Mouse (Mus musculus) stomach, embryonic 15.5 days (tissue): Measurements from ENCODE around the gene Bmpr1a. TPM values are rescaled to one million over a fixed set of nuclear protein-coding genes. Genes with fewer than 3 reads are reported as not detected.
"Not testable (repeated sequence)": the region's sequence is repeated elsewhere in the genome, so short reads cannot be mapped to it uniquely, and the experiment has no call there.

Experiments used
- ATAC-seq: fragments of 200-750 bp; cut with Nextera tagmentation; 2 replicates; pipeline ENCODE4 v1.8.0; 2017; ENCODE audit warnings: low read depth, moderate number of reproducible peaks, moderate TSS enrichment; ENCODE audit not compliant: insufficient read depth, low FRiP score
- H3K27ac ChIP-seq: fragments of 300-500 bp; sonication (generic); 2 replicates; pipeline ENCODE4 v1.5.1; 2015; ENCODE audit warnings: mild to moderate bottlenecking, inconsistent platforms
- H3K27me3 ChIP-seq: fragments of 300-500 bp; sonication (generic); replicated peaks from 2 replicates; pipeline ENCODE4 v1.6.1; 2015; ENCODE audit warnings: inconsistent platforms
- H3K36me3 ChIP-seq: fragments of 300-500 bp; sonication (generic); 2 replicates; pipeline ENCODE4 v1.6.1; 2015; ENCODE audit warnings: inconsistent platforms
- H3K4me1 ChIP-seq: fragments of 300-500 bp; sonication (generic); 2 replicates; pipeline ENCODE4 v1.6.1; 2015; ENCODE audit warnings: inconsistent platforms
- H3K4me2 ChIP-seq: fragments of 300-500 bp; sonication (generic); 2 replicates; pipeline ENCODE4 v1.6.1; 2015; ENCODE audit warnings: mild to moderate bottlenecking, inconsistent platforms
- H3K4me3 ChIP-seq: fragments of 300-500 bp; sonication (generic); replicated peaks from 2 replicates; pipeline ENCODE4 v1.5.1; 2015; ENCODE audit warnings: inconsistent platforms
- H3K9ac ChIP-seq: fragments of 300-500 bp; sonication (generic); 2 replicates; pipeline ENCODE4 v1.6.1; 2015; ENCODE audit warnings: inconsistent platforms
- H3K9me3 ChIP-seq: fragments of 300-500 bp; sonication (generic); 2 replicates; pipeline ENCODE4 v1.6.1; 2016; ENCODE audit warnings: inconsistent platforms
- WGBS: fragments of 180-500 bp; shearing (Covaris S2); methylation state at CpG from one replicate; pipeline ENCODE4 v1.1.7; 2015; 5-methylcytosine and 5-hydroxymethylcytosine counted together
- polyA plus RNA-seq: library from polyadenylated mRNA; unstranded; fragments of >200 nt; fragmentation: Nextera tagmentation; extraction: Ambion mirVana; gene quantifications from 2 replicates; pipeline ENCODE4 v1.2.1, GENCODE M21; 2015

Bmpr1a gene
- polyA plus RNA-seq, 1 experiment from 2014 or later, result 47.1 TPM

DNA sequence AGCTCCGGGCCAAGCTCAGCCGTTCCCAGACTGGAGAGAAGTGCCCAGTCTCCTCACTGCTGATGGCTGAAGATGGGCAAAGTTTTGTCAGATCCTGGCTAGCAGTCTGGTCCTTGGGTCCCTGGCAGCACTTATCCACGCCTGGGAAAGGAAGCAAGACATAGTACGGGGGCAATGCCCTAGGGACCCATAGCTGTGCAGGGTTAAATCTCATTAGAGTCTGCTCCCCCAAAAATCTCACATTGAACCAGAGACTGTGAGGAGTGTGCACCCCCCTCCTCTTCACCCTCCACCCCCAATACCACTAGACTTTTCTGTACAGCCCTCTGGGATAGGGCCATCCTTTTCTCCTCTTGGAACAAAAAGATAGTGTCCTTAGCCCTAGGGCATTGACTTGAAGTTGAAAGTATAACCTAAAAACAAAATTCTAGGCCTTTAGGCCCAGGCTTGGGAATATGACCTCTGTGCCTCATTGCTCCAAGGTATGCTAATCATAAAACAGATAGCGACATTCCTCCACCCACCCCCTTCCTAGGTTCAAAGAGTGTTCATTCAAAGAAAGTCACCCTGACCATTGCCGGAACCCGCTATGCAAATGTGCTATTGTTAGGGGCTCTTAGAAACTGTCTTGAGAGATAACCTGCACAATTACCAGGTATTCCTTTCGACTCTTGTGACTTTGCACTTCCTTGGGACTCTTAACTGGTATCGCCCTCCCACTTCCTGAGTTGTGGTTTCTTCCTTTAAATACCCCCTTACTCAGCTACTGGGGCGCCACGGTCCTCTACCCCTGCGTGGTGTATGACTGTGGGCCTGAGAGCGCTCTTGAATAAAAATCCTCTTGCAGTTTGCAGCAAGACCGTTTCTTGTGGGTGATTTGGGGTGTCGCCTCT is 138.6 kb downstream of the Bmpr1a start:
- 85% methylated on average over 15 of the region's 15 CpGs for WGBS
- H3K4me2 ChIP-seq, result peak overlapping the region; percentile 86
- 0 out of 2 replicates have a peak overlapping the region, but pooled peaks have one; percentile 75 for H3K27ac ChIP-seq
- not testable (repeated sequence) for H3K9me3 ChIP-seq, H3K36me3 ChIP-seq, ATAC-seq, H3K27me3 ChIP-seq, H3K9ac ChIP-seq
- peak overlapping the region; percentile 43 for H3K4me3 ChIP-seq
- peaks cover 12% of the 10 kb centered on the region; the same call in 1 of the 2 replicates for H3K4me1 ChIP-seq

GRCm38 (mm10) chr14:34363490-34364253 is 139.5 kb downstream of the Bmpr1a start:
- Histone ChIP-seq H3K4me1 (peaks cover 12% of the 10 kb centered on the region; the same call in 1 of the 2 replicates), H3K4me2 (peak overlapping the region; percentile 86), H3K36me3 (no peaks in the 10 kb centered on the region), H3K4me3 (peak overlapping the region; percentile 43), H3K27me3 (no peaks in the 10 kb centered on the region), H3K9me3 (no peaks in the 10 kb centered on the region), H3K27ac (peak overlapping the region; percentile 75), H3K9ac (peak overlapping the region; percentile 32; the same call in 1 of the 2 replicates)
- peak; percentile 88 for ATAC-seq
- 4% methylated on average over 32 of the region's 32 CpGs for WGBS

- peak; percentile 52; the same call in 1 of the 2 replicates for ATAC-seq
- H3K27ac ChIP-seq, result peak overlapping the region; percentile 75; the same call in 1 of the 2 replicates
Measured at GRCm38 (mm10) chr14:34362726-34363445, 140.3 kb downstream of the Bmpr1a start.

DNA sequence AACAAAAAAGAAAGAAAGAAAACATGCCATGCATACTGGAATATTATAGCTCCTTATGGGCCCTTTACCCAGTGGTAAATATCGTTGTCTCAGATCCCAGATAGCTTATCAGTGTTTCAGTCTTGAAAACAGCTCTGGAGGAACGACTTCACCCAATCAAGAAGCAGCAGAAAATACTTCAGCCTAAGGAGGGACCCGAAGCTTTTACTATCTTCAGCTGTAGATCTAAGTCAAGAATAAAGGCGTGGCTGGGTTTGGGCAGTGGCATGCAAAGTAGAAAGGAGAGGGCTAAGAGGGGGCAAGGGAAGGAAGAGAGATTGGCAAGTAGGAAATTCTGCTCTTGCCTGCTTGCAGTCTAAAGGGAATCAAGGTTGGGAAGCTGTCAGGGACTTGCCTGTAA is 141.0 kb downstream of the Bmpr1a start:
- Histone ChIP-seq H3K27ac (no peak overlapping the region), H3K27me3 (no peaks in the 10 kb centered on the region), H3K9me3 (no peaks in the 10 kb centered on the region), H3K9ac (no peak overlapping the region), H3K4me3 (no peak overlapping the region), H3K4me2 (no peak overlapping the region), H3K36me3 (no peaks in the 10 kb centered on the region), H3K4me1 (peaks cover 12% of the 10 kb centered on the region; the same call in 1 of the 2 replicates)
- WGBS, result 48% methylated on average over 4 of the region's 4 CpGs
- ATAC-seq, result no peak

More at GRCm38 (mm10) chr14:34362726-34363445, 140.3 kb downstream of the Bmpr1a start:
- Histone ChIP-seq H3K4me3 (peak overlapping the region; percentile 43), H3K36me3 (no peaks in the 10 kb centered on the region), H3K4me2 (peak overlapping the region; percentile 86), H3K9me3 (no peaks in the 10 kb centered on the region), H3K27me3 (no peaks in the 10 kb centered on the region), H3K9ac (no peak overlapping the region), H3K4me1 (peaks cover 12% of the 10 kb centered on the region; the same call in 1 of the 2 replicates)
- 32% methylated on average over 18 of the region's 18 CpGs for whole genome bisulfite sequencing

Other genes starting within 250 kb of the Bmpr1a start
- 7.7 and 9.6 TPM in 2 replicates for gene Shld2, start 192.8 kb downstream of the Bmpr1a start, polyA plus RNA-seq
- 83.1 and 86.0 TPM in 2 replicates for gene Glud1, start 192.6 kb downstream of the Bmpr1a start, polyA plus RNA-seq
- gene Fam25c, start 147.9 kb downstream of the Bmpr1a start, polyA plus RNA-seq, result 1.8 and 8.3 TPM in 2 replicates
- 27.4 and 32.7 TPM in 2 replicates for gene Sncg, start 128.6 kb downstream of the Bmpr1a start, polyA plus RNA-seq
- gene Mmrn2, start 127.9 kb downstream of the Bmpr1a start, polyA plus RNA-seq, result 8.2 and 8.9 TPM in 2 replicates
- gene 9230112D13Rik, start 19.5 kb upstream of the Bmpr1a start, polyA plus RNA-seq, result not detected in 2 replicates
- 2.5 and 4.1 TPM in 2 replicates for gene Ldb3, start 85.3 kb upstream of the Bmpr1a start, polyA plus RNA-seq
- gene Opn4, start 96.8 kb upstream of the Bmpr1a start, polyA plus RNA-seq, result not detected in 2 replicates
- gene Wapl, start 170.6 kb upstream of the Bmpr1a start, polyA plus RNA-seq, result 28.5 and 28.8 TPM in 2 replicates